Mouse (Mus musculus): ENCODE measurements at regions not wholly inside any gene's neighbourhood (a gene's known extent, or its start where the extent isn't known, plus 50 kb on each side); places are given as distances from the start of the nearest gene placed in this dataset.

- DNase-seq (ENCODE audit: low spot score in 2 of 2) = no peak
Measured at GRCm38 (mm10) chr14:62051923-62052322, 240.5 kb upstream of the Rnaseh2b start.

GRCm38 (mm10) chr14:62053004-62053403, 239.4 kb upstream of the Rnaseh2b start:
- DNase-seq (ENCODE audit: low spot score in 2 of 2) = no peak

GRCm38 (mm10) chr14:62057096-62057495, 235.3 kb upstream of the Rnaseh2b start:
- no peak for DNase-seq (ENCODE audit: low spot score in 2 of 2)

- no peak for DNase-seq (ENCODE audit: low spot score in 2 of 2)
Measured at GRCm38 (mm10) chr14:62058100-62058499, 234.3 kb upstream of the Rnaseh2b start.

- DNase-seq (ENCODE audit: low spot score in 2 of 2) = no peak
Measured at GRCm38 (mm10) chr14:62071140-62071539, 221.2 kb upstream of the Rnaseh2b start.

GRCm38 (mm10) chr14:62084047-62084446, 208.3 kb upstream of the Rnaseh2b start:
- peak in 1 of 2 experiments; percentile 12 for DNase-seq (ENCODE audit: low spot score in 2 of 2)

GRCm38 (mm10) chr14:62088174-62088573, 204.2 kb upstream of the Rnaseh2b start:
- DNase-seq (ENCODE audit: low spot score in 2 of 2) = no peak

GRCm38 (mm10) chr14:62117532-62117931, 174.9 kb upstream of the Rnaseh2b start:
- no peak for DNase-seq (ENCODE audit: low spot score in 2 of 2)

- no peak for DNase-seq (ENCODE audit: low spot score in 2 of 2)
Measured at GRCm38 (mm10) chr14:62118542-62118953, 173.8 kb upstream of the Rnaseh2b start.

- DNase-seq (ENCODE audit: low spot score in 2 of 2) = no peak
Measured at GRCm38 (mm10) chr14:62128918-62129317, 163.5 kb upstream of the Rnaseh2b start.

- DNase-seq (ENCODE audit: low spot score in 2 of 2) = no peak
Measured at GRCm38 (mm10) chr14:62132353-62132816, 160.0 kb upstream of the Rnaseh2b start.

GRCm38 (mm10) chr14:62137981-62138380, 154.4 kb upstream of the Rnaseh2b start:
- no peak for DNase-seq (ENCODE audit: low spot score in 2 of 2)

GRCm38 (mm10) chr14:62144385-62145030, 147.9 kb upstream of the Rnaseh2b start:
- no peak for DNase-seq (ENCODE audit: low spot score in 2 of 2)

GRCm38 (mm10) chr14:62157038-62157716, 135.2 kb upstream of the Rnaseh2b start:
- no peak for DNase-seq (ENCODE audit: low spot score in 2 of 2)

- DNase-seq (ENCODE audit: low spot score in 2 of 2) = no peak
Measured at GRCm38 (mm10) chr14:62159690-62160089, 132.7 kb upstream of the Rnaseh2b start.

GRCm38 (mm10) chr14:62163120-62163796, 129.1 kb upstream of the Rnaseh2b start:
- no peak for DNase-seq (ENCODE audit: low spot score in 2 of 2)

- DNase-seq (ENCODE audit: low spot score in 2 of 2) = no peak
Measured at GRCm38 (mm10) chr14:62164918-62165317, 127.5 kb upstream of the Rnaseh2b start.

- DNase-seq (ENCODE audit: low spot score in 2 of 2) = no peak
Measured at GRCm38 (mm10) chr14:62166006-62166405, 126.4 kb upstream of the Rnaseh2b start.

GRCm38 (mm10) chr14:62166596-62166995, 125.8 kb upstream of the Rnaseh2b start:
- DNase-seq (ENCODE audit: low spot score in 2 of 2) = no peak

GRCm38 (mm10) chr14:62167090-62167489, 125.3 kb upstream of the Rnaseh2b start:
- DNase-seq (ENCODE audit: low spot score in 2 of 2) = peak in 1 of 2 experiments; percentile 29

- no peak for DNase-seq (ENCODE audit: low spot score in 2 of 2)
Measured at GRCm38 (mm10) chr14:62168711-62169110, 123.7 kb upstream of the Rnaseh2b start.

GRCm38 (mm10) chr14:62170385-62170784, 122.0 kb upstream of the Rnaseh2b start:
- no peak for DNase-seq (ENCODE audit: low spot score in 2 of 2)
